Mouse (Mus musculus): ENCODE results near the gene Dok1. TPM values are rescaled to one million over a fixed set of nuclear protein-coding genes. Genes with fewer than 3 reads are reported as not detected.
A peak's percentile ranks its signal among the peaks of the same experiment; 100 is the strongest.

Dok1 gene
- 3.3 and 3.6 TPM in 2 replicates for total RNA-seq (2014; rRNA removed)
- polyA plus RNA-seq (2015; fragmentation: Nextera tagmentation; extraction: Ambion mirVana): 1.4 and 1.5 TPM in 2 replicates

- Histone ChIP-seq H3K4me2 (ENCODE audit: low read depth) (peak within 1 kb of the TSS; percentile 85), H3K9me3 (ENCODE audit: low read length) (no peaks in the 10 kb centered on the region), H3K9ac (peak within 1 kb of the TSS; percentile 37), H3K4me3 (ENCODE audit: low read depth, low read length) (peak within 1 kb of the TSS; percentile 43), H3K27ac (ENCODE audit: low read depth, low read length) (peak within 1 kb of the TSS; percentile 36; the same call in 1 of the 2 replicates), H3K36me3 (ENCODE audit: insufficient read depth) (no peaks in the 10 kb centered on the region), H3K4me1 (ENCODE audit: insufficient read depth) (peaks cover 19% of the 10 kb centered on the region), H3K27me3 (ENCODE audit: insufficient read depth, low read length) (peaks cover 24% of the 10 kb centered on the region)
- no peak for TF ChIP-seq CTCF (IDR thresholded peaks at IDR 0.05; ENCODE audit: low read depth)
- ATAC-seq: peak; percentile 74
- under 1% methylated on average over 51 of the region's 51 CpGs for WGBS
- DNase-seq: peak; percentile 43
Observed at GRCm38 (mm10) chr6:83033249-83034185, at the start of gene Dok1, which contains the start of gene Loxl3. Dok1 (minus strand) TSS chr6:83033471. Loxl3 (plus strand) TSS chr6:83034173.

- WGBS: 98% methylated on average over 5 of the region's 5 CpGs
- ATAC-seq (no peak), DNase-seq (no peak)
- Histone ChIP-seq H3K27ac (ENCODE audit: low read depth, low read length) (no peak overlapping the region), H3K4me3 (ENCODE audit: low read depth, low read length) (no peak overlapping the region), H3K36me3 (ENCODE audit: insufficient read depth) (peaks cover 14% of the 10 kb centered on the region; the same call in 1 of the 2 replicates), H3K9ac (no peak overlapping the region), H3K27me3 (ENCODE audit: insufficient read depth, low read length) (peaks cover 30% of the 10 kb centered on the region), H3K4me2 (ENCODE audit: low read depth) (no peak overlapping the region), H3K9me3 (ENCODE audit: low read length) (no peaks in the 10 kb centered on the region), H3K4me1 (ENCODE audit: insufficient read depth) (no peaks in the 10 kb centered on the region)
- no peak for TF ChIP-seq CTCF (IDR thresholded peaks at IDR 0.05; ENCODE audit: low read depth)
Observed at GRCm38 (mm10) chr6:83080210-83080609, 46.9 kb upstream of the Dok1 start.

DNA sequence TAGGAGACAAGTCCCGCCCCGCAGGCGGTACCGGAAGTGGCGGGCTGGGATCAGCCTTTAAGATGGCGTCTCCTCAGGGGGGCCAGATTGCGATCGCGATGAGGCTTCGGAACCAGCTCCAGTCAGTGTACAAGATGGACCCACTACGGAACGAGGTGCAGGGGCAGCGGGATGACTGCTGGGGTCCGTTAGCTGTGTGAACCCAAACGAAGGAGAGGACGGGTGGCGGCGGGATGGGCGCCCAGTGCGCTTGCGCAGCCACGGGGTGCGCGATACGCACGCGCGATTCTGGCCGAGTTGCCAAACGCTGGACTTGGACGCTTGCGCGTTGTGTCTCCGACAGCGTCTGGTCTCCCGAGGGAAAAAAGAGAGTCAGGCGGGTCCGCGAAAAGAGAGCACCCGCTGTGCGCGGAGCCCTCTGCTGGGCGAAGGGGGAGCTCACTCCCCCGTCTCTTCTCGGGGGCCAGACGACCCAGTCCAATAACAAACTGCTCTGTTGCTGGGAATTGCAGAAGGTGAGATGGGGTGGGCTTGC is 45.1 kb upstream of the Dok1 start:
- peak overlapping the region; percentile 97 for H3K4me2 ChIP-seq (ENCODE audit: low read depth)
- 0% methylated on average over 42 of the region's 46 CpGs for WGBS
- peaks cover 14% of the 10 kb centered on the region; the same call in 1 of the 2 replicates for H3K36me3 ChIP-seq (ENCODE audit: insufficient read depth)
- peaks cover 28% of the 10 kb centered on the region for H3K27me3 ChIP-seq (ENCODE audit: insufficient read depth, low read length)
- DNase-seq: peak; percentile 100
- H3K9ac ChIP-seq: peak overlapping the region; percentile 79
- no peaks in the 10 kb centered on the region for H3K4me1 ChIP-seq (ENCODE audit: insufficient read depth)
- H3K9me3 ChIP-seq (ENCODE audit: low read length): no peaks in the 10 kb centered on the region
- peak overlapping the region; percentile 93 for H3K27ac ChIP-seq (ENCODE audit: low read depth, low read length)
- peak overlapping the region; percentile 74 for H3K4me3 ChIP-seq (ENCODE audit: low read depth, low read length)
- ATAC-seq: peak; percentile 96
- TF ChIP-seq CTCF (IDR thresholded peaks at IDR 0.05; ENCODE audit: low read depth): peak; percentile 66

DNA sequence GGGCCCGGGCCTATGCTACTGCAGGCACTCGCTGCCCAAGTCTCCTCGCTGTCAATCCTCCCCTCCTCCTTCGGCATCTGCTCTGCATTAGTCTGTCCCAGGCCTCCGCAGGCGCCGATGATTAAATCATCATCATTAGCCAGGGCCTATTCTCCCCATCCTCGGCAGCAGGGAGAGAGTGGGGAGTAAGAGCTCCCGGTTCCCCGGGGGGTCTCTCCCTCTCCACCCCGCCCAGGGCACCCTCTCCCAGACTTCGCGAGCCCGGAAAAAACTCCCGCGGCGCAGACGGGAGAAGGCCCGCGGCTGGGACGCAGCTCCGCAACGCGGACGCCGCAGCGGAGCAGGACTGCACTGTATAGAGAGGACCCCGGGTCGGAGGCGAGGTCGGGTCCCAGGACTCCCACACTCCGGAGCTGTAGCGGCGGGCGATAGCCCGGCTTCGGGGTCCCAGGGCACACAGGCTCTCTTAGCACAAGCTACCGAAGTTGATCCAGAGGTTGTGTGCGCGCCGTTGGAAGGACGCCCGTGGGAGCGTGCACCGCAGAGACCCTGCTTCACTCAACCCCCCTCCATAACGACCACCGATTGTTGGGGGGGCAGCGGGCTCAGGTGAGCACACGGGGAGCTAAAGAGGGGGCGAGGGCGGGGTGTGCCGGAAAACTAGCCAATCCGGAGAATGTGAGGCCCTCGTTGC is 44.5 kb upstream of the Dok1 start, which contains the start of gene Pcgf1:
Pcgf1 (plus strand) TSS at position 240 of the 694 bp plus-strand sequence.
- Histone ChIP-seq H3K4me2 (ENCODE audit: low read depth) (peak within 1 kb of the TSS; percentile 97), H3K4me3 (ENCODE audit: low read depth, low read length) (peak within 1 kb of the TSS; percentile 74), H3K9ac (peak within 1 kb of the TSS; percentile 79), H3K36me3 (ENCODE audit: insufficient read depth) (peaks cover 14% of the 10 kb centered on the region; the same call in 1 of the 2 replicates), H3K27ac (ENCODE audit: low read depth, low read length) (peak within 1 kb of the TSS; percentile 93), H3K27me3 (ENCODE audit: insufficient read depth, low read length) (peaks cover 30% of the 10 kb centered on the region), H3K4me1 (ENCODE audit: insufficient read depth) (no peaks in the 10 kb centered on the region), H3K9me3 (ENCODE audit: low read length) (no peaks in the 10 kb centered on the region)
- 1% methylated on average over 53 of the region's 54 CpGs for WGBS
- ATAC-seq (peak; percentile 36), DNase-seq (no peak)
- TF ChIP-seq CTCF (IDR thresholded peaks at IDR 0.05; ENCODE audit: low read depth): no peak

- no peak for ATAC-seq
- no peaks in the 10 kb centered on the region for H3K4me1 ChIP-seq (ENCODE audit: insufficient read depth)
- H3K4me2 ChIP-seq (ENCODE audit: low read depth): no peak overlapping the region
- H3K27me3 ChIP-seq (ENCODE audit: insufficient read depth, low read length): peaks cover 48% of the 10 kb centered on the region
- 17% methylated on average over 2 of the region's 2 CpGs for WGBS
- H3K9ac ChIP-seq: no peak overlapping the region
- H3K27ac ChIP-seq (ENCODE audit: low read depth, low read length): no peak overlapping the region
- DNase-seq: no peak
- no peak overlapping the region for H3K4me3 ChIP-seq (ENCODE audit: low read depth, low read length)
- no peaks in the 10 kb centered on the region for H3K9me3 ChIP-seq (ENCODE audit: low read length)
- no peaks in the 10 kb centered on the region for H3K36me3 ChIP-seq (ENCODE audit: insufficient read depth)
- TF ChIP-seq CTCF (IDR thresholded peaks at IDR 0.05; ENCODE audit: low read depth): peak; percentile 24; the same call in 1 of the 2 replicates
Observed at GRCm38 (mm10) chr6:83074979-83075378, 41.7 kb upstream of the Dok1 start.

GRCm38 (mm10) chr6:83071220-83071619 is 37.9 kb upstream of the Dok1 start:
- ATAC-seq: peak; percentile 25; the same call in 1 of the 2 replicates
- Histone ChIP-seq H3K27ac (ENCODE audit: low read depth, low read length) (no peak overlapping the region), H3K27me3 (ENCODE audit: insufficient read depth, low read length) (peaks cover 65% of the 10 kb centered on the region), H3K4me1 (ENCODE audit: insufficient read depth) (no peaks in the 10 kb centered on the region), H3K9me3 (ENCODE audit: low read length) (no peaks in the 10 kb centered on the region), H3K36me3 (ENCODE audit: insufficient read depth) (no peaks in the 10 kb centered on the region), H3K4me3 (ENCODE audit: low read depth, low read length) (no peak overlapping the region), H3K9ac (no peak overlapping the region), H3K4me2 (ENCODE audit: low read depth) (no peak overlapping the region)
- TF ChIP-seq CTCF (IDR thresholded peaks at IDR 0.05; ENCODE audit: low read depth): no peak
- no peak for DNase-seq
- 3% methylated on average over 23 of the region's 24 CpGs for WGBS

Data from forebrain, postnatal 0 days (tissue).